Mouse (Mus musculus) liver, postnatal 0 days (tissue): Measurements from ENCODE around the gene Lrrc75a. TPM values are rescaled to one million over a fixed set of nuclear protein-coding genes. Genes with fewer than 3 reads are reported as not detected.
A peak's percentile ranks its signal among the peaks of the same experiment; 100 is the strongest.

Source experiments
- ATAC-seq: fragments of 200-750 bp; cut with Nextera tagmentation; 2 replicates; pipeline ENCODE4 v1.8.0; 2017; ENCODE audit warnings: mild to moderate bottlenecking, moderate library complexity
- DNase-seq: peaks from one replicate; pipeline ENCODE4 v3.0.0-alpha.2; 2016
- H3K27ac ChIP-seq: fragments of 300-500 bp; sonication (generic); 2 replicates; pipeline ENCODE4 v1.5.1; 2014; ENCODE audit warnings: antibody characterized with exemption, moderate library complexity, mild to moderate bottlenecking, low read depth
- H3K27me3 ChIP-seq: fragments of 300-500 bp; sonication (generic); 2 replicates; pipeline ENCODE4 v1.6.1; 2014; ENCODE audit warnings: low read length, control low read depth, mixed read lengths; ENCODE audit not compliant: insufficient read depth
- H3K36me3 ChIP-seq: fragments of 300-500 bp; sonication (generic); replicated peaks from 2 replicates; pipeline ENCODE4 v1.6.1; 2014; ENCODE audit warnings: mild to moderate bottlenecking, control low read depth, low read length, moderate library complexity, mixed read lengths; ENCODE audit not compliant: insufficient read depth
- H3K4me1 ChIP-seq: fragments of 300-500 bp; sonication (generic); 2 replicates; pipeline ENCODE4 v1.6.1; 2014; ENCODE audit warnings: antibody characterized with exemption, mild to moderate bottlenecking, control low read depth; ENCODE audit not compliant: insufficient read depth
- H3K4me2 ChIP-seq: fragments of 300-500 bp; sonication (generic); 2 replicates; pipeline ENCODE4 v1.6.1; 2014; ENCODE audit warnings: low read depth, mild to moderate bottlenecking, low read length, moderate library complexity, mixed read lengths
- H3K4me3 ChIP-seq: fragments of 300-500 bp; sonication (generic); 2 replicates; pipeline ENCODE4 v1.5.1; 2014; ENCODE audit warnings: low read depth, low read length
- H3K9ac ChIP-seq: fragments of 300-500 bp; sonication (generic); replicated peaks from 2 replicates; pipeline ENCODE4 v1.6.1; 2014; ENCODE audit warnings: mild to moderate bottlenecking, moderate library complexity
- H3K9me3 ChIP-seq: fragments of 300-500 bp; sonication (generic); 2 replicates; pipeline ENCODE4 v1.6.1; 2016; ENCODE audit warnings: mild to moderate bottlenecking, control low read depth, low read length, mixed read lengths
- CTCF ChIP-seq: sonication (generic); IDR thresholded peaks from 2 replicates; pipeline ENCODE4 v1.5.1; 2016; ENCODE audit warnings: antibody characterized with exemption, low read depth
- EP300 ChIP-seq: IDR thresholded peaks from 2 replicates; pipeline ENCODE4 v1.6.1; 2016; ENCODE audit warnings: antibody characterized with exemption, low read depth, mild to moderate bottlenecking
- WGBS: fragments of 180-500 bp; shearing (Covaris S2); extraction: QIAGEN DNeasy Blood & Tissue Kit; methylation state at CpG from one replicate; pipeline ENCODE4 v1.1.7; 2014; ENCODE audit not compliant: insufficient replicate concordance; 5-methylcytosine and 5-hydroxymethylcytosine counted together
- polyA plus RNA-seq: library from polyadenylated mRNA; unstranded; fragments of >200 nt; fragmentation: Nextera tagmentation; extraction: Ambion mirVana; gene quantifications from 2 replicates; pipeline ENCODE4 v1.2.1, GENCODE M21; 2015

The Lrrc75a gene
- polyA plus RNA-seq, 1 experiment from 2014 or later, result 1.1 TPM

DNA sequence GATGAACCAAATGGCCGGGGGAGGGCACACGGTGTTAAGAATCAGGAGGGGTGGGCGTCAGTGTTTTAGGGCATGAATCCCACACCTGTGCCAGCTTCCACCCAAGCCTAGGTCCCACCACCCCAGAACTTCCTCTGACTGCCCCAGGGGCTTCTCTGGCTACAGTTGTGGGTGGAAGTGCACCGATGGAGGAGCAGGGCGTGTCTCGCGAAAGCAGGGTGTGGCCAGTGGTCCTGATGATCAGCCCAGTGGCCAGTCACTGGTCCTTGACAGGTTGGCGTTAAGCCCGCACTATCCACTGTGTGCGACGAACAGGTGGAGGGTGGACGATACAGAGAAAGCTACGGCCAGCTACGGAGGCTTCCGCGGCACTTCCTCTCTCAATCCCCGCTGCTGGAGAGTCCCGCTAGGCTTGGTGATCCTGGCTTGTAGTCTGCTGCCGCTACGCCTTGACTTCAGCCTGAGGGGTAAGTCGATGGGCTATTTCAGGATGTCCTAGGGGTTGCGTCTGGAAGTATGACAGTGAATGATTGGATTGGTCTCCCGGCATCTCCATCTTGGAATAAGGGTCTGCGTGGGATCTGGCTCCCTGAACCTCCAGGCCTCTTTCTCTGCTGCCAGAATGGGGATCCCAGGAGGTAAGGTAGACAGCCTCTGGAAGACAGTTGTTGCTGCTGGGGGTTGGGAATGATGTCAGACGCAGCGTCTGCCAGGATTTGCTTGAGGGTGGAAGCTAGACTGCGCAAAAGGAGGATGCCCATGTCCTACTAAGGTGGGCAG, 72.5 kb downstream of the Lrrc75a start:
- no peak for TF ChIP-seq EP300
- no peak for TF ChIP-seq CTCF
- H3K4me1 ChIP-seq, result peaks cover 26% of the 10 kb centered on the region
- H3K27me3 ChIP-seq, result no peaks in the 10 kb centered on the region
- peak overlapping the region; percentile 98 for H3K4me2 ChIP-seq
- H3K9ac ChIP-seq, result peak overlapping the region; percentile 64
- no peaks in the 10 kb centered on the region for H3K36me3 ChIP-seq
- peak; percentile 71 for ATAC-seq
- H3K9me3 ChIP-seq, result no peaks in the 10 kb centered on the region
- peak overlapping the region; percentile 80 for H3K27ac ChIP-seq
- peak overlapping the region; percentile 64 for H3K4me3 ChIP-seq
- DNase-seq, result peak; percentile 67
- 7% methylated on average over 27 of the region's 27 CpGs for WGBS

DNA sequence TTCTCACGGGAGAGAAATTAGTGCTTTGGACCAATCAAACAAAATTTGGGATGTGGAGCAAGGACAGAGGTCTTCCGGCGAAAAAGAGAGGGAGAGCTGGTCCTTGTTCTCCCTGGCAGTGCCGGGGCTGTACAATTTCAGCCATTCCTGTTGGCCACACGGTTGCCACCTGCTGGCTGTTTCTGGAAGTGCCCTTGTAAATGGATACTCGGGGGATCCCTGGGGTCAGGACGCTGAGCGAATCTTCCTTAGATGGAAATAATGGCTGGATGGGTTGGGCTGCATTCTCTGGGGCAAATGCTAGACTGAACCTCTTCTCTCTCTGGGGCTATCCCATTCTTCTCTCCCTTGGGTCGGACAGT, 73.0 kb downstream of the Lrrc75a start:
- H3K36me3 ChIP-seq, result no peaks in the 10 kb centered on the region
- WGBS, result 1% methylated on average over 9 of the region's 9 CpGs
- peak; percentile 90 for DNase-seq
- peaks cover 26% of the 10 kb centered on the region for H3K4me1 ChIP-seq
- TF ChIP-seq EP300 (no peak), CTCF (peak; percentile 98)
- H3K9me3 ChIP-seq, result no peaks in the 10 kb centered on the region
- H3K27ac ChIP-seq, result peak overlapping the region; percentile 80
- H3K27me3 ChIP-seq, result no peaks in the 10 kb centered on the region
- H3K4me2 ChIP-seq, result peak overlapping the region; percentile 98
- peak; percentile 75 for ATAC-seq
- peak overlapping the region; percentile 64 for H3K4me3 ChIP-seq
- peak overlapping the region; percentile 64 for H3K9ac ChIP-seq

DNA sequence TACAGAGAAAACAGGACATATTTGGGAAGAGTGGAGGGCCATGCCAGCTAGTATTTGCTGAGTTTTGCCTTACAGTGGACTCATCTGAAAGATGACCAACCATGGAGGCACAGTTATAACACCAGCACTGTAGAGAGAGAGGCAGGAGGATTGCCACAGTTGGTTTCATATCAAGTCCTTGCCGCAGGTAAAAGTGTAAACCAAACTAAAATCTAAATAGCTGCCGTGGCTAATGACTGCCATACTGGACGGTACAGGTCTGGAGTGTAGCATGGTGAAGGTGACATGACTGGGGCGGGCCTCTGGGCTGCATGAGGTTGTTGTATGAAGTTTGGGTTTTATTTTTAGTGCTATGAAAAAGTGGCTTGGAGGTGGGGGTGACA, 73.6 kb downstream of the Lrrc75a start:
- no peak for DNase-seq
- 54% methylated on average over 4 of the region's 4 CpGs for WGBS
- no peak for ATAC-seq
- H3K4me2 ChIP-seq, result peak overlapping the region; percentile 98
- H3K4me1 ChIP-seq, result peaks cover 26% of the 10 kb centered on the region
- H3K27me3 ChIP-seq, result no peaks in the 10 kb centered on the region
- H3K9me3 ChIP-seq, result no peaks in the 10 kb centered on the region
- TF ChIP-seq EP300 (no peak), CTCF (no peak)
- peak overlapping the region; percentile 14; the same call in 1 of the 2 replicates for H3K4me3 ChIP-seq
- H3K9ac ChIP-seq, result no peak overlapping the region
- peak overlapping the region; percentile 65 for H3K27ac ChIP-seq
- H3K36me3 ChIP-seq, result no peaks in the 10 kb centered on the region

DNA sequence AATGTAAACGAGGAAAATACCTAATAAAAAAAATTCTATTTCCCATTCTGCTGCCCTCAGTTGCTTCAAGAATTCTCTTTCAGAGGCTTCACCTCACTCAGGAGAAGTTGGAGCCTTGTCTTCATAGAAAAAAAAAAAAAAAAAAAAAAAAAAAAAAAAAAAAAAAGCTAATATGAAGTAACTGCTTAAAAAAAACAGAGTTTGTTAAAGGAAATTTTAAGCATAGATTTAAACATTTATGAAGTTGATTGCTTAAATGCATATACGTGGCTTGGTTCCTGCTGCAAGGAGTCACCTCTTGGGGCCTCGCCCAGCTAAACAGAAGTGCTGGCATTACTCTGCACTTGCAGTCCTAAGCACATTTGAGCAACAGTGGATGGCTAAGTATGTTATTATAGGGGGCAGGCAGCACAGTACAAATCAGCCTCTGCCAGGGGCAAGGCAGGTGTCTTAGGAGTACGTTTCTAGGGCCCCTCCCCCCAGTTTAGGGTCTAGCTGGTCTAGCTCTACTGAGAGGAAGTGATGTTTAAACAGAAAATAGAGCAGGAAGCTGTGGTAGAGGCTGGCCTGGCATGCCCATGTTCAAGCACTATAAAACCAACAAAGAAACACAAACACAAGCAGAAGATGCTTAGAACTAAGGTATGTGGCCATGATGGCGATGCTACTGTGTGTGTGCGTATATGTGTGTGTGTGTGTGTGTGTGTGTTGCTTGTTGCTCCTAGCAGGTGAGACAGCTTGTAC, 74.2 kb downstream of the Lrrc75a start, which contains the start of gene Trpv2:
Trpv2 (plus strand) TSS at position 528 of the 744 bp plus-strand sequence.
- Histone ChIP-seq H3K4me2 (peak within 1 kb of the TSS; percentile 98), H3K9me3 (no peaks in the 10 kb centered on the region), H3K36me3 (no peaks in the 10 kb centered on the region), H3K27me3 (no peaks in the 10 kb centered on the region), H3K27ac (peak within 1 kb of the TSS; percentile 65), H3K4me1 (peaks cover 26% of the 10 kb centered on the region), H3K9ac (peak within 1 kb of the TSS; percentile 64; the same call in 1 of the 2 replicates), H3K4me3 (peak within 1 kb of the TSS; percentile 64)
- WGBS, result 51% methylated on average over 6 of the region's 6 CpGs
- TF ChIP-seq EP300, result no peak
- TF ChIP-seq CTCF, result no peak
- no peak for ATAC-seq
- peak; percentile 42 for DNase-seq

DNA sequence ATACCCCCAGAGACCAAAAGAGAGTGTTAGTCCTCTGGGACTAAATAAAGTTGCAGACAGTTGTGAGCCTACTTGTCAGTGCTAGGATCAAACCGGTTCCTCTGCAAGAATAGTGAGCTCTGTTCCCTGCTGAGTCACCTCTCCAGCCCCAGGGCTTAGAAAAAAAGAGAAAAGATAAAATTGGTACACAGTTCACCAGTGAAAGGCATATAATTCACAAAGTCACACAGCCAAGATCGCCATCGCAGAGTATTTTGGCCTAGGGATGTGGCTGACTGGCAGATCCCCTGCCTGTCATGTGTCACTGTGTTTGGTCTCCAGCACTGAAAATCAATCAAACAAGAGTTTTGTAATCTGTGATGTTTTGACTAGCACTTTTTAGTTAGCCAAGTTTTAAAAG, 80.0 kb downstream of the Lrrc75a start:
- H3K27ac ChIP-seq, result no peak overlapping the region

DNA sequence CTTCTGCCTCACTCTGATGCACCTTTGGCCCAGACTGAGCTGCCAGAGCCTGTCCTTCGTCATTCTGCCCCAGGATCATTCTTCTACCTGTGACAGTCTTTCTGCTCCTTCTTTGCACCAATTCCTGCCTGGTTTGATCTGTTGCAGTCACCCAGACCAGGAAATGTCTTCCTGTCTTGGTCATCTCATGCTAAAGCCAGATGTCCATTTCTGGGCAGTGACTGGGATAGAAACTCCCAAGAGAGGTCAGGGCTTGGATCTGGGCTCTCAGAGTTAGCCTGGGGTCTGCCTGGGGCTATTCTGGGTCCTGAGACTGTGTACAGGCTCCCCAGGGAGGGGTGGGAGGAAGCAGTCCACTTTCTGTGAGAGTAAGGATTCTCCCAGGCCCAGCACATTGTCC, 82.1 kb downstream of the Lrrc75a start:
- Histone ChIP-seq H3K36me3 (no peaks in the 10 kb centered on the region), H3K4me1 (no peaks in the 10 kb centered on the region), H3K4me2 (no peak overlapping the region), H3K27ac (no peak overlapping the region), H3K27me3 (no peaks in the 10 kb centered on the region), H3K9ac (no peak overlapping the region), H3K9me3 (no peaks in the 10 kb centered on the region), H3K4me3 (no peak overlapping the region)
- ATAC-seq (no peak), DNase-seq (no peak)
- TF ChIP-seq EP300, result no peak
- no peak for TF ChIP-seq CTCF
- 57% methylated on average over 1 of the region's 1 CpGs for WGBS

More for the DNA sequence above, 80.0 kb downstream of the Lrrc75a start:
- Histone ChIP-seq H3K9ac (no peak overlapping the region), H3K36me3 (no peaks in the 10 kb centered on the region), H3K27me3 (no peaks in the 10 kb centered on the region), H3K4me1 (no peaks in the 10 kb centered on the region), H3K9me3 (no peaks in the 10 kb centered on the region), H3K4me2 (no peak overlapping the region), H3K4me3 (no peak overlapping the region)
- DNase-seq (no peak), ATAC-seq (peak; percentile 54; the same call in 1 of the 2 replicates)
- no peak for TF ChIP-seq EP300
- TF ChIP-seq CTCF, result no peak
- 43% methylated on average over 3 of the region's 3 CpGs for WGBS
